Mouse (Mus musculus) ovary, adult 18-20 months (tissue): ENCODE measurements around the gene Parp6.

Source experiments
- DNase-seq: peaks from one replicate; pipeline ENCODE4 v3.0.0; 2022; ENCODE audit warnings: low spot score, mixed read lengths

Parp6 gene

GRCm38 (mm10) chr9:59679678-59680533 is 62.8 kb downstream of the Parp6 start, which contains the start of gene Gramd2:
TSS of gene Gramd2 (plus strand) at chr9:59680144.
- peak; percentile 60 for DNase-seq

GRCm38 (mm10) chr9:59680534-59680875 is 63.4 kb downstream of the Parp6 start:
- no peak for DNase-seq

GRCm38 (mm10) chr9:59684020-59684419 is 66.9 kb downstream of the Parp6 start:
- DNase-seq = no peak

GRCm38 (mm10) chr9:59687416-59688046 is 70.4 kb downstream of the Parp6 start:
- no peak for DNase-seq

GRCm38 (mm10) chr9:59691635-59692094 is 74.6 kb downstream of the Parp6 start:
- DNase-seq = peak; percentile 78

- DNase-seq = peak; percentile 15
Measured at GRCm38 (mm10) chr9:59692145-59692544, 75.1 kb downstream of the Parp6 start.

GRCm38 (mm10) chr9:59694571-59695450 is 77.7 kb downstream of the Parp6 start:
- DNase-seq = no peak

GRCm38 (mm10) chr9:59695451-59695813 is 78.3 kb downstream of the Parp6 start:
- DNase-seq = no peak

GRCm38 (mm10) chr9:59696381-59696780 is 79.3 kb downstream of the Parp6 start:
- no peak for DNase-seq
